Mouse (Mus musculus) neural tube, embryonic 15.5 days (tissue): ENCODE results near the gene Aldh18a1. TPM values are rescaled to one million over a fixed set of nuclear protein-coding genes. Genes with fewer than 3 reads are reported as not detected.

Experiments
- ATAC-seq: fragments of 200-750 bp; cut with Nextera tagmentation; 2 replicates; pipeline ENCODE4 v1.8.0; 2017; ENCODE audit warnings: mild to moderate bottlenecking, moderate TSS enrichment, moderate library complexity; ENCODE audit not compliant: low FRiP score
- H3K27ac ChIP-seq: fragments of 300-500 bp; sonication (generic); replicated peaks from 2 replicates; pipeline ENCODE4 v1.5.1; 2015; ENCODE audit warnings: mild to moderate bottlenecking, inconsistent platforms
- H3K27me3 ChIP-seq: fragments of 300-500 bp; sonication (generic); replicated peaks from 2 replicates; pipeline ENCODE4 v1.6.1; 2015; ENCODE audit warnings: inconsistent platforms
- H3K36me3 ChIP-seq: fragments of 300-500 bp; sonication (generic); 2 replicates; pipeline ENCODE4 v1.6.1; 2015; ENCODE audit warnings: inconsistent platforms
- H3K4me1 ChIP-seq: fragments of 300-500 bp; sonication (generic); 2 replicates; pipeline ENCODE4 v1.6.1; 2015; ENCODE audit warnings: inconsistent platforms
- H3K4me2 ChIP-seq: fragments of 300-500 bp; sonication (generic); 2 replicates; pipeline ENCODE4 v1.6.1; 2015; ENCODE audit warnings: inconsistent platforms, mild to moderate bottlenecking, moderate library complexity
- H3K4me3 ChIP-seq: fragments of 300-500 bp; sonication (generic); replicated peaks from 2 replicates; pipeline ENCODE4 v1.5.1; 2015; ENCODE audit warnings: mild to moderate bottlenecking, inconsistent platforms
- H3K9ac ChIP-seq: fragments of 300-500 bp; sonication (generic); replicated peaks from 2 replicates; pipeline ENCODE4 v1.6.1; 2015; ENCODE audit warnings: mild to moderate bottlenecking, inconsistent platforms
- H3K9me3 ChIP-seq: fragments of 300-500 bp; sonication (generic); replicated peaks from 2 replicates; pipeline ENCODE4 v1.6.1; 2016; ENCODE audit warnings: inconsistent platforms
- WGBS: fragments of 180-500 bp; shearing (Covaris S2); methylation state at CpG from one replicate; pipeline ENCODE4 v1.1.7; 2015; ENCODE audit warnings: mixed read lengths; 5-methylcytosine and 5-hydroxymethylcytosine counted together
- polyA plus RNA-seq: library from polyadenylated mRNA; unstranded; fragments of >200 nt; fragmentation: Nextera tagmentation; extraction: Ambion mirVana; gene quantifications from 2 replicates; pipeline ENCODE4 v1.2.1, GENCODE M21; 2015

Gene Aldh18a1
- polyA plus RNA-seq, 1 experiment from 2014 or later, result 43.0 TPM

GRCm38 (mm10) chr19:40504336-40504735 lies 83.9 kb downstream of the Aldh18a1 start:
- Histone ChIP-seq H3K4me3 (no peak overlapping the region), H3K4me1 (peaks cover 17% of the 10 kb centered on the region; the same call in 1 of the 2 replicates), H3K27me3 (no peaks in the 10 kb centered on the region), H3K9me3 (no peaks in the 10 kb centered on the region), H3K4me2 (no peak overlapping the region), H3K36me3 (0 out of 2 replicates have a peak, but pooled peaks cover 6% of the 10 kb centered on the region), H3K9ac (no peak overlapping the region), H3K27ac (no peak overlapping the region)
- 85% methylated on average over 7 of the region's 7 CpGs for WGBS
- no peak for ATAC-seq

Other genes starting within 250 kb of the Aldh18a1 start
- 94.7 and 103 TPM in 2 replicates for gene Sorbs1, start 74.7 kb downstream of the Aldh18a1 start, polyA plus RNA-seq
- 13.7 and 14.8 TPM in 2 replicates for gene Tctn3, start 23.8 kb upstream of the Aldh18a1 start, polyA plus RNA-seq
- gene Entpd1, start 23.9 kb upstream of the Aldh18a1 start, polyA plus RNA-seq, result 7.0 and 10.4 TPM in 2 replicates
- gene Cc2d2b, start 160.3 kb upstream of the Aldh18a1 start, polyA plus RNA-seq, result 0.23 and 0.55 TPM in 2 replicates
- gene Ccnj, start 242.8 kb upstream of the Aldh18a1 start, polyA plus RNA-seq, result 14.3 and 15.1 TPM in 2 replicates